Mouse (Mus musculus) olfactory bulb, adult 2 months (tissue): ENCODE data around the gene Usp36.

Experiments
- CTCF ChIP-seq: fragments of 200-500 bp; IDR thresholded peaks from 2 replicates; pipeline ENCODE4 v1.5.1; 2012; ENCODE audit warnings: low read depth, mild to moderate bottlenecking, low read length, moderate library complexity; ENCODE audit not compliant: insufficient read depth
- POLR2A ChIP-seq: fragments of 200-500 bp; IDR thresholded peaks from 2 replicates; pipeline ENCODE4 v1.6.1; 2012; ENCODE audit warnings: mild to moderate bottlenecking, low read depth, low read length, moderate library complexity; ENCODE audit not compliant: insufficient read depth

DNA sequence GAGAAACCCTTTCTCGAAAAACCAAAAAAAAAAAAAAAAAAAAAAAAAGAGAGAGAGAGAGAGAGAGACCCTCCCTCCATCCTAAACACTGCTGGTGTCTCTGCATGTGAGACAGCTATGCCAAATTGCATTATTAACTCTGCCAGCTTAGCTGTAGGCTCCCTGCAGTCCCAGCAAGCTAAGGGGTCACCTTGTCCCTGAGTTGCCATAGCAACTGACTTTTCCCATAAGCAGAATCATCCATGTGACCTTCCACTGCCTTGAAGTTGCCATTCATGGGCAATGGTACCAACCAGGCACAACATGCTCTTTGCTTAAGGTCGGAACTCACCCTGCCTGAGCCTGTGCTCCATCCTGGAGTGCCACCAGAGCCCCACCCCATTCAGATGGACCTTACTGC is 5.0 kb upstream of the Usp36 start:
- TF ChIP-seq CTCF (no peak), POLR2A (no peak)
